Mouse (Mus musculus): ENCODE measurements around the gene Mtfp1.
"Not testable (repeated sequence)": the region's sequence is repeated elsewhere in the genome, so short reads cannot be mapped to it uniquely, and the experiment has no call there.

The Mtfp1 gene

DNA sequence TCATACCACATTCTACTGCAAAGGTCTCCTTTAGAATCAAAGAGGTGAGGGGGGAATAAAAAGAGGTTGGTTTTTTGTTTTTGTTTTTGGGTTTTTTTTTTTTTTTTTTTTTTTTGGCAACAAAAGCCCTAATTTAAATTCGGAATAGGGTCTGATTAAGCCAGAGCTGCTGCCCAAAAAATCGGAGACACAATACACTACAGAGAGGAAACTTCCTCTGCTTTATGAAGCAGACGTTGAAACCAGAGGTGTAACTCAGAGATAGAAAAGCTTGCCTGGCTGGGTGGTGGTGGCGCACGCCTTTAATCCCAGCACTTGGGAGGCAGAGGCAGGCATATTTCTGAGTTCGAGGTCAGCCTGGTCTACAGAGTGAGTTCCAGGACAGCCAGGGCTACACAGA is 19.3 kb upstream of the Mtfp1 start:
- DNase-seq (ENCODE audit: low spot score): not testable (repeated sequence)

- DNase-seq (ENCODE audit: low spot score): no peak
Observed at GRCm38 (mm10) chr11:4113970-4114369, 18.7 kb upstream of the Mtfp1 start.

DNA sequence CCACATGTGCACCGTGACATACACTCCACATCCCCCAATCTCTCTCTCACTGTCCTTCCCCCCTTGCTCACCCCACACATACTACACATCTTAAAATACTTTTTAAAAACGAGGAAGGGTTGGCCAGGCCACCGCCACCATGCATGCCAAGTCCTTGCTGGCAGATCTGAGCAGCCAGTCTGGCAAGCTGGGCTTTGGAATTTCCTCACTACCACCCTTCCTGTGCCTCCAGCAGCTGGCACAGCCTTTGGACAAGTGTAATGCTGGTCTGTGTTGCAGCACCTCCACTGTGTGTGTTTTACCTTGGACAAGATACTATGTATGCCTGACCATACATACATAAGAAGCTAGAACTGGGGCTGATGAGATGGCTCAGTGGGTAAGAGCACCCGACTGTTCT is 18.3 kb upstream of the Mtfp1 start:
- DNase-seq (ENCODE audit: low spot score): no peak

GRCm38 (mm10) chr11:4112861-4113260 is 17.6 kb upstream of the Mtfp1 start:
- no peak for DNase-seq (ENCODE audit: low spot score)

DNA sequence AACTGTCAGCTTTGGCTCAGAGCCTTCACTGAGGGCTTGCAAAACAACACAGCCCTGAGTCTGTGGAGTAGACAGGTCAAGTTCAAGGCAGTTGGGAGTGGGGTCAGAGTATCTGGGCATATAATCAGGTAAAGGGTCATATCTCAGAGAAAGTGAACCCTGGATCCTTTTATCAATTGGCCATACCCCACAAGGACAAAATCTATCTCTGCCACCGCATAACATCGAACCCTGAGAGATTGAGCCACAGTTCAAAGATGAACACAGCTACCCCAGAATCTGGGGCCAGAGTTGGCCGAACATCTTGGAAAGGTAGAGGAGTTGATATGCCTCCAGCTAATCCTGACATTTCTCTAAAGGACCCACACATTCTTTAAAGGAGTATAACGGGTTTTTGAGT is 16.8 kb upstream of the Mtfp1 start:
- DNase-seq (ENCODE audit: low spot score): no peak

DNA sequence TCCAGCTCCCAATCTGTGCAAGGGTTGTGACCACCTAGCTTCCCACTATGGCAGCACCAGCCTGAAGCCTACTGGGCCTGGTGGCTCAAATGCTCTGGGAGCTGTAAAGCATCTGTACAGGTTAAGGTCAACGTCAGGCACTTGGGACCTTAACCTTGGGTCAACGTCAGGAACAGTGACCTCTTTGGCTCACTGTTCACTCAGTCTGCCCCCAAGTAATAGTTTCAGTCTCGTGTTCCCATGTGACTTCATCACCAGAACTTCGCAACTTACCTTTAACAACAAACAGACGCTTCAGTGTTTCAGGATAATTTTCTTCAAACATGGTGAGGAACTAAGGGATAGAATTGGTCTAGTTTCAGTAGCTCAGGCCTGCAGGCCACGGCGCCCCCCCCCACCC is 13.4 kb upstream of the Mtfp1 start:
- DNase-seq (ENCODE audit: low spot score): no peak

DNA sequence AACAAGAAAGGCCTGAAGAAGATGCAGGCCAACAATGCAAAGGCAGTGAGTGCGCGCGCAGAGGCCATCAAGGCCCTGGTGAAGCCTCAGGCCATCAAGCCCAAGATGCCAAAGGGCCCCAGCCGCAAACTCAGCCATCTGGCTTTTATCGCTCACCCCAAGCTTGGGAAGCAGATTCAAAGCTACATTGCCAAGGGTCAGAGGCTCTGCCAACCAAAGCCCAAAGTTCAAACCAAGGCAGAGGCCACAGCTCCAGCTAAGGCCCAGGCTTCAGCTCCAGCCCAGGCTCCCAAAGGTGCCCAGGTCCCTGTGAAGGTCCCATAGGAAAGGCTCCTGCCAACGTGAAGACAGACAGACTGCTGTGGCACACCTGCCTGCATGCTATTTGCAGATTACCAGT is 12.7 kb upstream of the Mtfp1 start:
- DNase-seq (ENCODE audit: low spot score): not testable (repeated sequence)

GRCm38 (mm10) chr11:4105444-4105843 is 10.2 kb upstream of the Mtfp1 start:
- DNase-seq (ENCODE audit: low spot score): no peak

DNA sequence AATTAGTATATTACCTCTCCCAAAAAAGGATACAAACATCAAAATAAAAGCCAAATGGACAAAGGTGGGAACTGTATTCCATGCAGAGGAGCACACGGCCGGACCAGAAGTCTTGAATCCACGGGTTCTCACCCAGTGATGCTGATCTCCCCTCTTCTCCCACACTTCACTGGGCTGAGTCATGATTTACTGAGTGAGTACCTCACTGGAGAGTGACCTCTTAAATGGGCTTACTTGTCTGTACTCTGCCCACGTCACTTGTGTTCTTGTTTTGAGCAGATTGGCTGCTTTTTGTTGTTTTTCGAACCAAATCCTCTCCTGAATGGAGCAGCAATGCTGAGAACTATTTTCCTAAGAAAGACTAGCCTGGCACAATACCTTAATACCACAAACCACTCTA is 9.7 kb upstream of the Mtfp1 start:
- DNase-seq (ENCODE audit: low spot score): no peak

DNA sequence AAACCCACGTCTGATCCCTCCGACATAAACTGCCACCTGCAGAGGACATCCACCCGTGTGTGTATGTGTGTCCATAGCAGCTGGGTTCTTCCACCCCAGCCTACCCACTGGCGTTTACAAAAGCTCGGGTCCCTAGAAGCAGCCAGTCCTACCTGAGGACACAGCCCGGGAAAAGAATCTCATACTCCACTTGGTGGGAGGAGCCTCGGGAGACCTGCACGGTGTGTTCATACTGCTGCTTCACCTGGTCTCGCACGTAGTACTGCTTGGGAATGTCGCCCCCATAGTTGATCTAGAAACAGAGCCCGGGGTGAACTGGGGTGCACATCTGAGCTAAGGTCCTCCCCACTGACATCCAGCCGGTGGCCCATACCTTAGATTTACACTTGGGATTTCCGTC is 8.3 kb upstream of the Mtfp1 start:
- DNase-seq (ENCODE audit: low spot score): no peak

- no peak for DNase-seq (ENCODE audit: low spot score)
Observed at GRCm38 (mm10) chr11:4101851-4102250, 6.6 kb upstream of the Mtfp1 start.

DNA sequence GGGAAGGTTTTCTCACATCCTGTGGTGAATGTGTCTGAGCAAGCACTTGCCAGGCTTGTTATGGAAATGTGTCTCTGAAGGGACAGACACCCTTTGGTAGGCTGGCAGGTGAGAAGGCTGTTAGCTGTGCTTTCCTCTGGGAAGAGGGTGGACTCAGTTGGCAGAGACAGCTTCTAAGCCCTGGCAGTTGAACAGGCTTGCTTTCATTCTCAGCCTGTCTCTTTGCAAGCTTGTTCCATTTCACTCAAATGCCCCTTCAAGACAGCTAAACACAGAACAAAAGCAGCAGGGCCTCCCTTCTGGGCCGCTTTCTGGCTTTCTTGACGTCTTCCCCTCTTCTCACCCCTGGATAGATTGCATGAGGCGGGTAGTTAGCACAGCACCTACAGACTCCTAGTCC is 4.2 kb upstream of the Mtfp1 start:
- DNase-seq (ENCODE audit: low spot score): no peak

GRCm38 (mm10) chr11:4098816-4099215 is 3.6 kb upstream of the Mtfp1 start:
- no peak for DNase-seq (ENCODE audit: low spot score)

GRCm38 (mm10) chr11:4098120-4098519 is 2.9 kb upstream of the Mtfp1 start:
- no peak for DNase-seq (ENCODE audit: low spot score)

GRCm38 (mm10) chr11:4097091-4097621 is 1.9 kb upstream of the Mtfp1 start:
- DNase-seq (ENCODE audit: low spot score): no peak

DNA sequence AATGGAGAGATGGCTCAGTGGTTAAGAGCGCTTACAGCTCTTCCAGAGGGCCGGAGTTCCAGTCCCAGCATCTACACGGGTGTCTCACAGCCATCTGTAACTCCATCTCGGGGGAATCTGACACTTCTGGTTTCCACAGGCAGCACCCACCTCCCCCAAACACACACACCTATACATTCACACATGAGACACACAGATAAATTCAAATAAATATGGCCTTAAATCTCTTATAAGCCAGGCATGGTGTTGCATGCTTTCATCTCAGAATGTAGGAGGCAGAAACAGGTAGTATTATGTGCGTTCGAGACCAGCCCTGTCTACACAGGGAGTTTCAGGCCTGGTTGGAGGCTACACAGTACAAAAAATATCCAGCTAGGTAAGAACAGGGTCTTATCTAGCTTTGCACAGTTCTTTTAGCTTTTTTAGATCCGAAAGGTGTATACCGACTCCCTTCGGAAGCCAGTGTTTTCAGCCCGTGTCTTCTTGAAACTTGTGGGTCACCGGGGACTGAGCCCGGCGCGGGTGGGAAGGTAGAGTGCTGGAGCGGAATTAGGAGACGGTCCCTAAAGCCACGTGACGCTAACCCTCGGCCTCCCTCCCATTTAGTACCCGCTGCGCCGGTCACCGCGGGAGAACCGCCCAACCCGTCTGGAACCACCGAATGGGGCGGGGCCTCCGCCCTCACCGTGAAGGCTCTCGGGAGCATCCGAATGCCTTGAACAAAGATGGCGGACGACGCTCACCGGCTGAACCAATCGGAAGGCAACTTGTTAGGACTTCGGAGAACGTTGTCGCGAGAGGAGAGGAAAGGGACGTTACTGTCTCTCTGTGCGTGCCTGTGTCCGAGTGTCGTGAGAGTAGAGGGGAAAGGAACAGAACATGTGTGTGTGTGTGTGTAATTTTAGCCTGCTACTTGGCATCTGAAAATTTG is 1.1 kb upstream of the Mtfp1 start:
- peak; percentile 92 for DNase-seq (ENCODE audit: low spot score)

DNA sequence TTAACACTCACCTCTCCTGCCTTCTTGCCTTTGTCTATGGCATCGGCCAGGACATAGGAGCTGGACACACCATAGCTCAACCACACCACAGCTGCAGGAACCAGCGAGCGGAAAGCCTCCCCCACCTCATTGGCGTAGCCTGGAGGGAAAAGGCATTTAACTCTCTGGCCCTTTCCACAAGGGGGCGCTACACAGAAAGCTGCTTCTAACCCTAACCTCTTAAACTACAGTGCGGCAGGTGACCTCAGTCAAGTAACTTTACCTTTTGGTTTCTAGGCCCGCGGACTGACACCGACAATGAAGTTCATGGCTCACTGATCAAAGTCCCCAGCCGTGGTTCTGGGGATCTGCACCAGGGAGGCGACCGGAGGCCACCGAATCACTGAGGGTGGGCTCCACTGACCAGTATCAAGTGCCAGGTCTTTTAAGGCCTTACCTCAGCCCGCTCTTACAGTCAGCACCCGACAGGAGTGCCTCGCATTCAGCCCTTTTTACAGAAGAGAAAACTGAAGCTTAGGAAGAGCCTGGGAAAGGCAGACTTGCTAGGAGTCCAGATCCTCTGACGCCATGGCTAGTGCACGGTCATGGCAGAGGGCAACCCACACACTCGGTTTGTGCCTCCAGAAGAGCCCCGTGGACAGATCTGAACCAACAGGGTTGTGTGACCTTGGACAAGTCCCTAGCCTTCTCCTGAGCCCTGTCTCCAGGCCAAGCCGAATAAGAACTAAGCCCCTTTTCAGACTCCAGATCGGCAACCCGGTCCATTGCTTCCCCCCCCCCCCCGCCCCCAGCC is 671 bp downstream of the Mtfp1 start:
- DNase-seq (ENCODE audit: low spot score): peak; percentile 78

GRCm38 (mm10) chr11:4093459-4094377 is 1.5 kb downstream of the Mtfp1 start:
- DNase-seq (ENCODE audit: low spot score): no peak

DNA sequence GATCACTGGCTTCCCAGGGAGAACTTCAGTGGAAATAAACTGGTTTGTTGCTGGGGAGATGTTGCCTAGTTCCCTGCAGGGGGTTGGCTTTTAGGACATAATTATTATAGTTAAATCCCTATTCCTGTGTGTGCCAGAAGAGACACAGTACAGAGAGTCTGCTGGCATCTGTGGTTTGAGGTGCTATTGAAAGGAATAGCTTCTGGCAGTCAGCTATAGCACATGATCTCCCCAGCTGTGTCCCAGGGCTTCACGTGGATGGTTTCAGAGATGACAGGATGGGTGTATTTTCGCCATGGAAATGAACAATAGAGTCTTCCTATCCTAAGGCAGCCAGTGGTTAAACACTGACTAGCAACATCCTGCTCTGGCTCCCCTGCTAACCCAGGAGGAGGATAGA is 8.0 kb downstream of the Mtfp1 start:
- no peak for DNase-seq (ENCODE audit: low spot score)

DNA sequence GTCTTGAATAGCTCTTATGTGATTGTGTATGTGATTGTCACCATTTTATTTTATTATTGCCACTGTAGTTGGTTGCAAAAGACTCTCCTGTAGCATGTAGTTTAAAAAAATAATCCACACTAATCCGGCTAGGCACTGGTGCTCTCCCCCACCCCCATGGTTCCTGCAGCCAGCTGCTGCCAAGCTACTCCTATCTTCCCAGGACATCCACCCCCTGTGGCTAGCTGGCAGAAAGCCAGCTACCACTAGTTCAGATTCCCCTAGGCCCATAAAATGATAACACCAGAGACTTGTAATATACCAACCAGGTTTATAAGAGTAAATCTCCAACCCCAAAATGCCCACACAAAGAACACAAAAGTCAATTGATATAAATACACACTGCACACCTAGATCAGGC is 9.0 kb downstream of the Mtfp1 start:
- no peak for DNase-seq (ENCODE audit: low spot score)

- peak; percentile 37 for DNase-seq (ENCODE audit: low spot score)
Observed at GRCm38 (mm10) chr11:4083316-4084078, 11.7 kb downstream of the Mtfp1 start.

Data from T-cell, adult 2 months (primary cell).